Mouse (Mus musculus): ENCODE data around the gene Gjc1.

The Gjc1 gene

GRCm38 (mm10) chr11:102814881-102815280, 4.6 kb downstream of the Gjc1 start:
- DNase-seq (ENCODE audit: low read depth) = no peak

DNA sequence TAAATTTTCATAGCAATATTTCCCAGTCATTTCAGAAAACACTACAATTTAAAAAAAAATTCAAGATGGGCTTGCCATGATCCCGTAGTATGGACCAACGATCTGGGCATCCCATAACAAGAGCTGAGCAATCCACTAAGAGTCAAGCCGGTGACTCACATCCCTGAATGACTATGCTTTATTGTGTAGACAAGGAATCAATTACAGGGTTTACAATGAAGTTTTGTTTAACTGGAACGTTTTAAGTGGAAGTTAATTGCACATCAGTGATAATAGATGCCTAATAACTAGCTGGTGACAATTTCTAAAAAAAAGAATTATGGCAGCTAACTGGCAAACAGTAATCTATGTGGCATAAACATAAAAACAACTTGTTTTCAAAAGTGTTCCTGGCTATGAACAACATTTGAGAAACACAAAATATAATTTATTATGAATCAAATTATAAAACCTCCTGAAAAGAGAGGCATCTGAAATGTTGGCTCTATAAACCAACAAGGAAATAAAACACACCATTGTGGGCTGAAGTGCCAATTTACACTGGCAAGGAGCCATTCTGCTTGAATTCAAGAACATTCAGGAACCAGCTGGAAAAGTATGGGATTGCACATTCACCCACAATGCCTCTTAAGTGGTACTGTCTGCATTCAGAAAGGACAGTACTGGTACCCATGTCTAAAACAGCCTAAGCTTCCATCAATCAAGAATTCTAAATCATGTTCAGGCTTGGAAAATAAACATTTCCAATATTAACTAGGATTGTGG, 8.6 kb downstream of the Gjc1 start:
- DNase-seq (ENCODE audit: low read depth) = no peak

DNA sequence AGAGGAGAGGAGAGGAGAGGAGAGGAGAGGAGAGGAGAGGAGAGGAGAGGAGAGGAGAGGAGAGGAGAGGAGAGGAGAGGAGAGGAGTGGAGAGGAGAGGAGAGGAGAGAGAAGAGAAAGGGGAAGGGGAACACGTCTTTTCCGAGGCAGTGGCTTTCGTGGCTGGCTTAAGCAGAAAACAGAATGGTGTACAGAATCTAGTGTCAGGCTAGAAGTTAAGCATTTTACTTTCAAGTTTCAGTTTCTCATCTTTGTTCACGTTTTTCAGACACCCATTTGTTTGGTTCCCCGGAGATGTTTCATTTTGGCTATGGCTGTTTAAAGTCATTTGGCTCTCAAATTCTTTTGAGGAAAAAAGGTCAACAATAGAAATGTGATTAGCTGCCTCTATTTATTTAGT, 11.3 kb downstream of the Gjc1 start:
- DNase-seq (ENCODE audit: low read depth) = no peak

- no peak for DNase-seq (ENCODE audit: low read depth)
Observed at GRCm38 (mm10) chr11:102803453-102803852, 16.0 kb downstream of the Gjc1 start.

DNA sequence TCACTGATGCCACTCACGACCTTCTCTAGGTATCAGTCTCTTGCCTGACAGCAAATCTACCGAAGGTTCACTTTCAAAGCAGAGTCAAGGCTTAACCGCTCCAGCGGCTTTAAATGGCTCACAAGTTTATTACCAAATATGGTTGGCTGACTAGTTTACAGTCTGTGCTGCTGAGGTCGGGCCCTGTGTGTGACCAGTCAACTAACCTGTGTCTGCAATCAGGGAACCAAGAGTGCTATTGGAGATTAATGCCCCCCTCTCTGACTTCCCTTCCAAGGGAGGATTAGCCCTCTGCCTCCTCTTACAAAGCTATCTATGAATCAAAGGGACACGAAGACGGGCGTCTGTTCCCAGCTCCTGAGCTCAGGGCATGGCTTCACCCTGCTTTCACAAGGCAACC, 25.3 kb downstream of the Gjc1 start:
- DNase-seq (ENCODE audit: low read depth) = no peak

DNA sequence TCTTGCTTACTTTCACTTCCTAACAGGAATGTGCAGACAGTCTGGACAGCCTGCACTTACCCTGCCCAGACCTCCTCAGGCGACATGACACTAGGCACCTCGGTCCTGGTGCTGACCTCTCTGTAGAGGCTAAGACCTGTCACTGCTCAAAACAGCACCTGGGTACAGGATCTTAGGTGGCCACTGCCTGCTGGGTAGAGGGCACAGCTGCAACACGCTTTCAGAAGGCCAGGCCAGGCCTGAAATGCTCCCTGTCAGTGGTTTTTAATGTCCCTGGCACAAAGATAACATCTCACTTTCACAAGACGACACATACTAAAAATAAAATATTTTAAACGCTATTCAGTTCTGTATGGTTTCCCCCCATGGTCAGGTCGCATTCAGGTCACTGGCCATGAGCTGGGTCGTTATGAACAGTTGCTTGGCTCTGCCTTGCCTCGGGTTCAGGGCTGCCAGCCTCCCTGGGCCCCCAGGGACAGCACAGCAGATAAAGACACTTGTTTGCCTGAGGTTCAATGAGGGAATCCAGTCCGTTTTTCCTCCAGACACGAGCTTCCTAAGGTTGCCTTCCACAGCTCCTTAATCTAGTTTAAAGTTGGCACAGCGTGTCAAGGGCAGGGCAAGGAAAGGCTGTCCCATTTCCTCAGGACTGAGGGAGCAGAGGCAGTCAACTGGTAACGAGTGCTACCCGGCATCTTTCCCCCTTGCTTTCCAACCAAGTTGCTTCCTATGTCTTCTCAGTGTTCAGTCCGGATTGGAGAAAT, 27.6 kb downstream of the Gjc1 start:
- DNase-seq (ENCODE audit: low read depth) = no peak

- DNase-seq (ENCODE audit: low read depth) = no peak
Observed at GRCm38 (mm10) chr11:102787688-102788177, 31.8 kb downstream of the Gjc1 start.

GRCm38 (mm10) chr11:102783443-102783842, 36.1 kb downstream of the Gjc1 start:
- DNase-seq (ENCODE audit: low read depth) = no peak

- no peak for DNase-seq (ENCODE audit: low read depth)
Observed at GRCm38 (mm10) chr11:102781523-102781922, 38.0 kb downstream of the Gjc1 start.

DNA sequence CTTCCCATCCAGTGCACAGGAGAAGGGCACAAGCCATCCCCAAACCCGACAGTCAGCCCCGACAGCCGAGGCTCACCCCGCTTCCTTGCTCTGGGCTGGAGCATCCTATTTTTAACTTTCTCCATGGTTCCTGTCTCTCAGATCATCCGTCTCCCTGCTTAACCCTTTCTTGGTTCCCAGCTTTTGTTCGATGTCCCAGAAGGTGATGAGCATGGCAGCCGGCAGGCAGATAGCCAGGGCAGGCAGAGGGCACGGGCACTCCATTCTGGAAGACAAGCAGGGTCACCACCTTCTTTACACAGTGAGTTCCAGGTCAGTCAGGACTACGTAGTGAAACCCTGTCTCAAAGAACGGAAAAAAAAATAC, 38.5 kb downstream of the Gjc1 start:
- no peak for DNase-seq (ENCODE audit: low read depth)

DNA sequence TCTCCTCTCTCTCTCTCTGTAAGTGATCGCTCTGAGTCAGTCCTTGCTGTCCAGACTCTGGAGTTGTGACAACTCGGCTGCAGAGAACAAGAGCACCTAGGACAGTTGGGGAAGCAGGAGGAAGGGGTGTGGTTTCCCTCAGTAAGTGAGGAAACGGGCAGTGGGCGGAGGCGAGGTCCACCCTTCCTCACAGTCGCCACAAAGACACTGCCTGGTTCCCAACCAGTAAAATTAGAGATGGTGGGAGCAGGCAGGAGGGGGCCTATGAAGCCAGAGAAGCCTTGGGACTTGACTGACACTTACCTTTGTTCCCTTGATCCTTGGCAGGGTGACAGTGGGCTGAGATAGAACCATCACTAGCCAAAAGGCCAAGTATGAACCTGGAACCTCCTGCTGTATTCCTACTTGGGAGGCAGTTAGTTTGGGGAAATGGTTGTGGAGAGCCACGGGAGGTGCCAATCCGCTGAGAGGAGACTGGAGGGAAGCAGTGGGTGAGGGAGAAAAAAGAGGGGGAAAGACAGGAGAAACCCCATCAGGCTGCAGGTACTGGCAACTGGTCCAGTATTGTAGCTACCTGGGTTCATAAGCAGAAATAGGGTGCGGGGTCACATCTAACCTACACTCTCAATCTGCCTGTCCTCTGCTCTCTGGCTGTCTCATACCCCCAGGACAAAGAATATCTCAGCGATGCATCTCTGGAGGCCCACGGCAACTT, 39.1 kb downstream of the Gjc1 start:
- DNase-seq (ENCODE audit: low read depth) = peak; percentile 34

DNA sequence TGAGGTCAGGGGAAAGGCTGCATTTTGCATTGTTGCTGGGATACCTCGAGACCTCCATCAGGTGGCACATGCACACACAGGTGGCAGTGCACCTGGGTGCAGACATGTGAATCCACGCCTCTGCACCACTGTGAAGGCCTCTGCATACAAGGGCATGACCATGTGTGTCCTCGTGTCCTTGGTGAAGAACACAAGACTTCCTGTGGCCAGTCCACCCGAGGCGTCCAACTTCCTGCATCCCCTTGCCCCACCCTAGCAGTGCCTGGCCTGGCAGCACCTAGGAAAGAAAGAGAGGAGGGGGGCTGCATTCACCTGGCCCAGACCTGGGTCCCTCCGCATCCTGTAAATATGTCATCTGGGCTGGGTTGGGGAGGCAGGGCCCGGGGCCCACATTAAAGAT, 39.7 kb downstream of the Gjc1 start:
- DNase-seq (ENCODE audit: low read depth) = no peak

GRCm38 (mm10) chr11:102779081-102779638, 40.3 kb downstream of the Gjc1 start:
- no peak for DNase-seq (ENCODE audit: low read depth)

DNA sequence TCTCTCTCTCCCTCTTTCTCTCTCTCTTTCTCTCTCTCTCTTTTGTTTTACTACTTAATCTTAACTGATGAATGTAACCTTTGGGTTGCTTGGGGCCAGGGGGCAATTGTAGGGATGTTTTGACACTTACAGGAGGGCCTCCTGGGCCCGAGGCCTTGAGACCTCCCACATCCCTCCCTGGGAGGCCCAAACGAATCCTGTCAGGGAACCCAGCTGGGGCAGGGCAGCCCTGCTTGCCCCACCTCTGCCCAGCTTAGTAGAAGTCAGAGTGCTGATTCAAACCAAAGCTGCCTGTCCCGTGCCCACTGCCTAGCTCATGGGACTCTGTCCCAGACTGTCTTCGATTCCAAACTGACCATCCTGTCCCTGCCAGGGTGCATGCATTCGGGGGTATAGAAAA, 40.9 kb downstream of the Gjc1 start:
- no peak for DNase-seq (ENCODE audit: low read depth)

DNA sequence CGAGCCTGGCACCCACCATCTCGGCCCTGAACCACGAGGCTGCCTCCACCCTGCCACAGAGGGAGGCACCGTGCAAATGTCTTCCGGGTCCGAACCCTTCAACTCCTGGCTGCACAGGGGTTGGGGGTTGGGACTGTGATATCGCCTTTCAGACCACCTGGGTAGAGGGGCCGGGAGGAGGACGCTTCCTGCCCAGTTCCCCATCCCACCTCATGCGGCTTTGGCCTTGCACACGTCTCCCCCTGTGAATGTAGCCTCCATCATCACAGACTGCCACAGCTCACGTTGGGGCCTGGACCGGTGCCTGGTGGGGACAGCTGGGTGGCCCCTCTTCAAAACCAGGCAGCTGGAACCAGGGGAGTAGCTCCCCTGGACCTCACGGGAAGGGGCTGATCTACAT, 41.3 kb downstream of the Gjc1 start:
- DNase-seq (ENCODE audit: low read depth) = no peak

DNA sequence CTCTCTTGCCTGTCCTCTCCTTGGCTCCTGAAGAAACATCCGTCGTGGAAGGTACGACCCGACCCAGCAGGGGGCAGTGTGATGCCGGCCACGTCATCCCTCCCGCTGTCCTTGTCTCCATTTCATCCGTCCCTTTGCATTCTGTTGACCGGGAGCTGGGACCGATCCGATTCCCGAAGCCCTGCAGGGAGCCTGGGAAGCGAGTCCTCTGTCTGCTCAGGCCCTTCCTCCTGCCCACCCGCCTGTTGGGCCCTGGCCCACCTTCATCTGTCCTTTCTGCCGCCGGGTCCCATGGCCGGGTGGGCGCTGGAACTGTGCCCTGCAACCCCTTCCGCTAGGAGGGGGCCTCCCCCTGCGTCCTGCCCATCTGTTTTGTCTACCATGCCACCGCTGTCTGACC, 41.9 kb downstream of the Gjc1 start:
- DNase-seq (ENCODE audit: low read depth) = no peak

- peak; percentile 64 for DNase-seq (ENCODE audit: low read depth)
Observed at GRCm38 (mm10) chr11:102774621-102775141, 44.8 kb downstream of the Gjc1 start.

DNA sequence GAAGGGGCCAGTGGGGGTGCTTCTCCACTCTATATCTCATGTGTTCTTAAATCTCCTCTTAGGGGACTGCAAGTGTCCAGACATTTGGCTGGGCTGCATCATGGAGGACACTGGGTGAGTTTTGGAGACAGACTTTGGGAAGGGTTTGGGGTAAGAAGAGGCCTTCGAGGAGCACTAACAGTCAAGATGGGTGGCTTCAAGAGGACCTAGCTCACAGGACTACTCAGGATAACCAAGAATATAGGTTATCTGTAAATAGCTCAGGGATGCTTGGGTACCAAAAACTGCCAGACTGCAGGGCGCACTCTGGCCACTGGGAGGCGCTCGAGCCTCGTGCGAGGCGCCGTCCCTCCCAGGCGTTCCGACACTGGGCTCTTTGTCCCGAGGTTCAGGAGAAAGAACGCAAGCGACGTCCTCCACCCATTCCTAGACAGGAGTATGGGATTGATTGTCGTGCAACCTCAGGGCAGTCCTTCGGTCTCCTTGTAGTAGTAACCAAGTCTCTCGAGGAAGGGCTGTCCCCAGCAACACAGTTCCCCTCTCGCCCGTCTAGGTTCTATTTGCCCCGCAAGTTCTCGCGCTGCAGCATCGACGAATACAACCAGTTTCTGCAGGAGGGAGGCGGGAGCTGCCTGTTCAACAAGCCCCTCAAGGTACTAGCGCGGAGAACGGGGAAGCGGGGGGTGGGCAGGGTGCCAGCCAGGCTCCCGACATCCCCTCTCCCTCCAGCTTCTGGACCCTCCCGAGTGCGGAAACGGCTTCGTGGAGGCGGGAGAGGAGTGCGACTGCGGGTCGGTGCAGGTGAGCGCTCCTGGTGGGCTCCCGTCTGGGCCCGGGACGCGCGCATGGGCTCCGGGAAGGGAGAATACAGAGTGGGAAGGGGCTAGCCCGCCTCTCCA, 45.5 kb downstream of the Gjc1 start:
- DNase-seq (ENCODE audit: low read depth) = peak; percentile 84

DNA sequence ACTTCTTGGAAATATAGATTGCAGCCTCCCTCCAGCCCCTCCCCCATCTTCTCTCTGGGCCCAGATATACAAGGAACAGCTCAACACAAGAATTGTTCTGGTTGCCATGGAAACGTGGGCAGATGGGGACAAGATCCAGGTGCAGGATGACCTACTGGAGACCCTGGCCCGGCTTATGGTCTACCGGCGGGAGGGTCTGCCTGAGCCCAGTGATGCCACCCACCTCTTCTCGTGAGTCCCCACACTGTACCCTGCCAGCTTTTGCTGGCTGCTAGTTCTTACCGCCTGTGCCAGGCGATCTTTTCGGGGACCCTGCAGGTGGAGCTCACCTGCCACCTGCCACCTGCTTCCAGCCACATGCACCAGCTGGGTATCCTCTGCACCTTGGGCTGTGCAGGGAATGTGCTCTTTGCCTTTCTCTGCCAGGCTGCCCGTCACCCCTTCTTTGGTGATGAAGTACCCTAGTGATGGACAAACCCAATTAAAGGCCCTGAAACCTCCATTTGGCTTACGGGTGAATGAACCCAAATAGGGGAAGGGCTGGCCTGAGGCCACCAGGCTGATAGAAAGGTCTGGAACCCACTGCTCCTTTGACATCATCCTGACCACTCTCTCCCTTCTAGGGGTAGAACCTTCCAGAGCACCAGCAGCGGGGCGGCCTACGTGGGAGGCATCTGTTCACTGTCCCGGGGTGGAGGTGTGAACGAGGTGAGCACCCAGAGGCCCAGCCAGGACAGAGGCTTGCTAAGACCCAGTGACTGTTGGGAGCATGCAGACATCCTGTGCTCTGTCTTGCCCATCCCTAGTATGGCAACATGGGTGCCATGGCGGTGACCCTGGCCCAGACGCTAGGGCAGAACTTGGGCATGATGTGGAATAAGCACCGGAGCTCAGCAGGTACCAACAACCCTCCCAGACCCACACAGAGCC, 46.5 kb downstream of the Gjc1 start:
- DNase-seq (ENCODE audit: low read depth) = no peak

Measured in induced T-regulatory cell, adult 2 months (primary cell).